Mouse (Mus musculus) left cerebral cortex, postnatal 4 days (tissue): ENCODE measurements around the gene Timp2. TPM values are rescaled to one million over a fixed set of nuclear protein-coding genes. Genes with fewer than 3 reads are reported as not detected.

Experiments
- DNase-seq: peaks from one replicate; pipeline ENCODE4 v3.0.0-alpha.2; 2022
- intact Hi-C: fragments of 180-260 bp; cut with DNase I; formaldehyde crosslinking; loops from one replicate; pipeline ENCODE4 v1.15.1; 2025
- total RNA-seq, 2 experiments: library from RNA; stranded (reverse); gene quantifications; 2 replicates each; pipeline ENCODE4 v1.2.3; 2021

Gene Timp2
- total RNA-seq, 2 experiments from 2014 or later = 273 to 295 TPM

DNA sequence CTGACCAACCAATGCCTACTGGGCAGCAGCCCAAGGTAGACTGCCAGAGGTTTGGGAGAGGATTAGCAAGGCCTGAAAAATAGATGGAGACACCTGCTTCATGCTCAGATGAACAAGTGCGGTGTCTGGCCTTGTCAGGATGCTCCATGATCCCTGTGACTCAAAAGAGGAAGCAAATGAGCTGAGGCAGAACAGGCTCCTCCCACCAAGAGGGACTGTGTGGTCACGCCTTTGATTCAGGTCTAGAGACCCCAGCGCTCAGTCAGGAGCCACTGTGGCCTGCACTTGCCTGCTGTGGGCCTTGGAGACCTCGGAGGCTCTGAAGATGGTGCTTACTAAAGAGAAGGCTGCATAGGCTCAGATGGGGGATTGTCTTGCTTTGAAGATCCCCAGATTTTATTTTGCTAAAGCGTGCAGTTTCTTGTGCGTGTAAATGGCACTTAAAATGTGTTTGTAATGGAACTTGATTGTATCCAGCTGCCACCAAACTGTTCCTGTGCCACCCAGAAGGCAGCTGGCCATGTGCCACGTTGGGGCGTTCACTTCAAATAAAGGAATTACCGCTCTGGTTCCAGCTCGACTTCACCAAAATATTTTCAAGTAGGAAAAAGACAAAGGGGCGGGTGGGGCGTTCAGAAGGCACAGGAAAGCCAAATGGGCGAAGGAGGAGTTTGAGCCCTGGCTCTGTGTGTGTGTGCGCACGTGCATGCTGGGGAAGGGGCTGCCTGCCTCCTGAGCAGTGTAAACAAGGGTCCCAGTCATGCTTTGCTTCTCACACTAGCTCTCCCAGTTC is 101.2 kb downstream of the Timp2 start:
- intact Hi-C loops = no loop called here
- peak; percentile 94 for DNase-seq

DNA sequence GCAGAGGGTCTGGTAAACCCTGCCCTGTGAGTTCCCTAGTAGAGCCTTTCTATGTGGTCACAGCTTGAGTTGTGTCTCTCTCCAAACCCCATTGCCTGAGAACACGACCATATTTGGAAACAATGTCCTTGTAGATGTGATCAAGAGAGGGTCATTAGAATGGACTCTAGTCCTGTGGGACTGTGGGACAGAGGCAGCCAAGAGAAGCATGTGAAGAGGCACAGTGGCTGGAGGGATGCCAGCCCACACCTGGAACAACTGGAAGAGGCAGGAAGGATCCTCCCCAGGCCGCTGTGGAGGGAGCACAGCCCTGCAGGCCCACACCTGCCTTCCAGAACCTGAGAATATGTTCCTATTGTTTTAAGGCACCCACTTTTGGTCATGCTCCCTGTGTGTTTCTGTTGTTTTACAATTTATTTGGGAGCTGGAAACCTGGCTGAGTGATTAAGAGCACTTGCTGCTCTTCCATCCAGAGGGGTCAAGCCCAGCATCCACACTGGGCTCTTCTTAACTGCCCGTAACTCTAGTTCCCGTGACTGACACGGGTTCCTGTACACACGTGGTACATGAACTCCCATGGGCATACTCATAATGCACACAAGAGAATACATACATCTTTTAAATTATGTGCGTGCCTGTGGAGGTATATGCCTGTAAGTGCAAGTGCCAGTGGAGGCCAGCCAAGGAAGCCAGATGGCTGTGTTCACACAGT is 101.9 kb downstream of the Timp2 start:
- intact Hi-C loops = no loop called here
- DNase-seq = peak; percentile 41

Other genes starting within 250 kb of the Timp2 start
- under 1 TPM; 0.24 to 0.52 TPM for gene Dnah17, start 225.1 kb downstream of the Timp2 start, total RNA-seq
- gene Cyth1, start 107.1 kb downstream of the Timp2 start, total RNA-seq = 10 to 100 TPM; 66.3 to 70.5 TPM
- 10 to 100 TPM; 27.3 to 30.2 TPM for gene Usp36, start 65.5 kb downstream of the Timp2 start, total RNA-seq
- 1 to 10 TPM; 2.8 to 3.9 TPM for gene Cep295nl, start 13.2 kb downstream of the Timp2 start, total RNA-seq
- gene Lgals3bp, start 46.4 kb upstream of the Timp2 start, total RNA-seq = 1 to 10 TPM; 5.0 to 6.2 TPM
- 10 to 100 TPM; 39.7 to 42.3 TPM for gene Cant1, start 63.3 kb upstream of the Timp2 start, total RNA-seq
- 1 to 10 TPM; 7.2 to 7.4 TPM for gene C1qtnf1, start 72.5 kb upstream of the Timp2 start, total RNA-seq
- 10 to 100 TPM in 1 of 2 experiments, 1 to 10 TPM in 1; 8.3 to 11.5 TPM for gene Engase, start 121.1 kb upstream of the Timp2 start, total RNA-seq